Mouse (Mus musculus): ENCODE data around the gene Pthlh. TPM values are rescaled to one million over a fixed set of nuclear protein-coding genes. Genes with fewer than 3 reads are reported as not detected.

The Pthlh gene
- polyA plus RNA-seq, 1 experiment from 2014 or later = 3.6 TPM

- no peaks in the 10 kb centered on the region for H3K36me3 ChIP-seq (ENCODE audit: control insufficient read depth, insufficient read depth, low read length)
- no peak overlapping the region for H3K27ac ChIP-seq (ENCODE audit: low read length)
- ATAC-seq (ENCODE audit: insufficient read depth, low FRiP score) = no peak
- no peak overlapping the region for H3K4me2 ChIP-seq (ENCODE audit: low read depth, low read length)
- H3K9me3 ChIP-seq (replicated peaks; ENCODE audit: control insufficient read depth, low read length) = no peaks in the 10 kb centered on the region
- H3K9ac ChIP-seq (ENCODE audit: low read length) = no peak overlapping the region
- no peak overlapping the region for H3K4me3 ChIP-seq (replicated peaks; ENCODE audit: low read length)
- H3K27me3 ChIP-seq (ENCODE audit: control insufficient read depth, insufficient read depth, low read length) = no peaks in the 10 kb centered on the region
- 65% methylated on average over 5 of the region's 5 CpGs for WGBS
- H3K4me1 ChIP-seq (ENCODE audit: control insufficient read depth, insufficient read depth, low read length) = no peaks in the 10 kb centered on the region
Observed at GRCm38 (mm10) chr6:147219099-147219498, 44.9 kb downstream of the Pthlh start.

- no peak for ATAC-seq (ENCODE audit: insufficient read depth, low FRiP score)
- Histone ChIP-seq H3K36me3 (ENCODE audit: control insufficient read depth, insufficient read depth, low read length) (no peaks in the 10 kb centered on the region), H3K9me3 (replicated peaks; ENCODE audit: control insufficient read depth, low read length) (no peaks in the 10 kb centered on the region), H3K27me3 (ENCODE audit: control insufficient read depth, insufficient read depth, low read length) (no peaks in the 10 kb centered on the region), H3K27ac (ENCODE audit: low read length) (no peak overlapping the region), H3K9ac (ENCODE audit: low read length) (no peak overlapping the region), H3K4me1 (ENCODE audit: control insufficient read depth, insufficient read depth, low read length) (no peaks in the 10 kb centered on the region), H3K4me2 (ENCODE audit: low read depth, low read length) (no peak overlapping the region), H3K4me3 (replicated peaks; ENCODE audit: low read length) (no peak overlapping the region)
- WGBS = 100% methylated on average over 1 of the region's 1 CpGs
Observed at GRCm38 (mm10) chr6:147216156-147216555, 47.8 kb downstream of the Pthlh start.

- Histone ChIP-seq H3K4me2 (ENCODE audit: low read depth, low read length) (no peak overlapping the region), H3K4me3 (replicated peaks; ENCODE audit: low read length) (no peak overlapping the region), H3K4me1 (ENCODE audit: control insufficient read depth, insufficient read depth, low read length) (no peaks in the 10 kb centered on the region), H3K36me3 (ENCODE audit: control insufficient read depth, insufficient read depth, low read length) (no peaks in the 10 kb centered on the region), H3K27me3 (ENCODE audit: control insufficient read depth, insufficient read depth, low read length) (no peaks in the 10 kb centered on the region), H3K9me3 (replicated peaks; ENCODE audit: control insufficient read depth, low read length) (no peaks in the 10 kb centered on the region), H3K27ac (ENCODE audit: low read length) (no peak overlapping the region), H3K9ac (ENCODE audit: low read length) (no peak overlapping the region)
- 66% methylated on average over 5 of the region's 5 CpGs for WGBS
- no peak for ATAC-seq (ENCODE audit: insufficient read depth, low FRiP score)
Observed at GRCm38 (mm10) chr6:147207821-147208330, 56.1 kb downstream of the Pthlh start.

Other genes with a start within 250 kb of the Pthlh start
- gene Rep15, start 231.6 kb downstream of the Pthlh start, polyA plus RNA-seq (2015; fragmentation: Nextera tagmentation; extraction: Ambion mirVana) = 3.6 and 5.6 TPM in 2 replicates
- 106 and 121 TPM in 2 replicates for gene Mrps35, start 221.4 kb downstream of the Pthlh start, polyA plus RNA-seq (2015; fragmentation: Nextera tagmentation; extraction: Ambion mirVana)
- gene Mansc4, start 177.2 kb downstream of the Pthlh start, polyA plus RNA-seq (2015; fragmentation: Nextera tagmentation; extraction: Ambion mirVana) = 2.6 and 4.1 TPM in 2 replicates
- 7.1 and 7.9 TPM in 2 replicates for gene Klhl42, start 172.8 kb downstream of the Pthlh start, polyA plus RNA-seq (2015; fragmentation: Nextera tagmentation; extraction: Ambion mirVana)
- gene Ccdc91, start 211.6 kb upstream of the Pthlh start, polyA plus RNA-seq (2015; fragmentation: Nextera tagmentation; extraction: Ambion mirVana) = 26.4 and 28.1 TPM in 2 replicates

Measured in stomach, embryonic 16.5 days (tissue).